Mouse (Mus musculus) kidney, embryonic 15.5 days (tissue): ENCODE data around the gene Nxpe3. TPM values are rescaled to one million over a fixed set of nuclear protein-coding genes. Genes with fewer than 3 reads are reported as not detected.
A peak's percentile ranks its signal among the peaks of the same experiment; 100 is the strongest.
"Not testable (repeated sequence)": the region's sequence is repeated elsewhere in the genome, so short reads cannot be mapped to it uniquely, and the experiment has no call there.

Source experiments
- ATAC-seq: fragments of 200-750 bp; cut with Nextera tagmentation; replicated peaks from 2 replicates; pipeline ENCODE4 v1.8.0; 2017; ENCODE audit warnings: moderate TSS enrichment; ENCODE audit not compliant: low FRiP score
- H3K27ac ChIP-seq: fragments of 300-500 bp; sonication (generic); 2 replicates; pipeline ENCODE4 v1.5.1; 2015; ENCODE audit warnings: mild to moderate bottlenecking, inconsistent platforms
- H3K27me3 ChIP-seq: fragments of 300-500 bp; sonication (generic); 2 replicates; pipeline ENCODE4 v1.6.1; 2015; ENCODE audit warnings: inconsistent platforms
- H3K36me3 ChIP-seq: fragments of 300-500 bp; sonication (generic); 2 replicates; pipeline ENCODE4 v1.6.1; 2015; ENCODE audit warnings: inconsistent platforms
- H3K4me1 ChIP-seq: fragments of 300-500 bp; sonication (generic); 2 replicates; pipeline ENCODE4 v1.6.1; 2015; ENCODE audit warnings: inconsistent platforms
- H3K4me2 ChIP-seq: fragments of 300-500 bp; sonication (generic); 2 replicates; pipeline ENCODE4 v1.6.1; 2015; ENCODE audit warnings: moderate library complexity, mild to moderate bottlenecking, inconsistent platforms
- H3K4me3 ChIP-seq: fragments of 300-500 bp; sonication (generic); replicated peaks from 2 replicates; pipeline ENCODE4 v1.5.1; 2015; ENCODE audit warnings: mild to moderate bottlenecking, inconsistent platforms
- H3K9ac ChIP-seq: fragments of 300-500 bp; sonication (generic); 2 replicates; pipeline ENCODE4 v1.6.1; 2015; ENCODE audit warnings: mild to moderate bottlenecking, inconsistent platforms
- H3K9me3 ChIP-seq: fragments of 300-500 bp; sonication (generic); replicated peaks from 2 replicates; pipeline ENCODE4 v1.6.1; 2016; ENCODE audit warnings: inconsistent platforms
- WGBS: fragments of 180-500 bp; shearing (Covaris S2); methylation state at CpG from one replicate; pipeline ENCODE4 v1.1.7; 2015; ENCODE audit warnings: mixed read lengths; 5-methylcytosine and 5-hydroxymethylcytosine counted together
- polyA plus RNA-seq: library from polyadenylated mRNA; unstranded; fragments of >200 nt; fragmentation: Nextera tagmentation; extraction: Ambion mirVana; gene quantifications from 2 replicates; pipeline ENCODE4 v1.2.1, GENCODE M21; 2015

Gene Nxpe3
- polyA plus RNA-seq, 1 experiment from 2014 or later: 1.9 TPM

- Histone ChIP-seq H3K9ac (no peak overlapping the region), H3K4me1 (0 out of 2 replicates have a peak, but pooled peaks cover 2% of the 10 kb centered on the region), H3K4me3 (no peak overlapping the region), H3K4me2 (no peak overlapping the region), H3K27me3 (no peaks in the 10 kb centered on the region), H3K36me3 (peaks cover 17% of the 10 kb centered on the region), H3K27ac (no peak overlapping the region), H3K9me3 (no peaks in the 10 kb centered on the region)
- ATAC-seq: no peak
- WGBS: 70% methylated on average over 8 of the region's 8 CpGs
These were observed 47.4 kb downstream of the Nxpe3 start for GRCm38 (mm10) chr16:55847679-55848078.

- no peaks in the 10 kb centered on the region for H3K9me3 ChIP-seq
- no peaks in the 10 kb centered on the region for H3K4me1 ChIP-seq
- no peak overlapping the region for H3K4me3 ChIP-seq
- no peaks in the 10 kb centered on the region for H3K27me3 ChIP-seq
- ATAC-seq: no peak
- H3K36me3 ChIP-seq: peaks cover 17% of the 10 kb centered on the region
- H3K9ac ChIP-seq: no peak overlapping the region
- H3K27ac ChIP-seq: no peak overlapping the region
- WGBS: 95% methylated on average over 3 of the region's 3 CpGs
- no peak overlapping the region for H3K4me2 ChIP-seq
These were observed 50.2 kb downstream of the Nxpe3 start for GRCm38 (mm10) chr16:55844847-55845246.

DNA sequence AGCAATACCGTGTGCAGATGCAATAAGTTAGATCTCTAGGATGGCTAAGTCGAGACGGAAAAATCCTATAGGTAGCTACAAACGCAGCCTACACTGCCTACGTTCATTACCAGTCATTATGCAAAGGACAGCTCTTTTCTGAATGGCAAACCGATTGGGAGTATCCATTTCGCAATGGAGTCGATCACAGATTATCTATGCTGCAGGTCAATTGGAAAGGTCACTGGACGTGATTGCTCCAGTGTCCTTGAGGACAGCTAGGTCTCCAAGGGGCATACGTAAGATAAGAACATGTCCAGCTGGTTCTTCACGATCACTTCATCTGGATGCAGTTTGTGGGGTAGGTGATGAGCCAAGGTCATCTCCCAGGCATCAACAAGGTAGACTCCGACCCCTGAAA is 51.2 kb downstream of the Nxpe3 start:
- Histone ChIP-seq H3K27me3 (no peaks in the 10 kb centered on the region), H3K27ac (no peak overlapping the region), H3K9ac (no peak overlapping the region), H3K36me3 (peaks cover 11% of the 10 kb centered on the region), H3K4me3 (no peak overlapping the region), H3K4me1 (0 out of 2 replicates have a peak, but pooled peaks cover 3% of the 10 kb centered on the region), H3K4me2 (no peak overlapping the region), H3K9me3 (no peaks in the 10 kb centered on the region)
- no peak for ATAC-seq
- WGBS: 95% methylated on average over 12 of the region's 12 CpGs

GRCm38 (mm10) chr16:55843134-55843533 is 52.0 kb downstream of the Nxpe3 start:
- ATAC-seq: no peak
- no peak overlapping the region for H3K27ac ChIP-seq
- 79% methylated on average over 5 of the region's 5 CpGs for WGBS

GRCm38 (mm10) chr16:55841506-55841905 is 53.6 kb downstream of the Nxpe3 start:
- Histone ChIP-seq H3K4me1 (peaks cover 10% of the 10 kb centered on the region; the same call in 1 of the 2 replicates), H3K9me3 (no peaks in the 10 kb centered on the region), H3K9ac (no peak overlapping the region), H3K4me2 (no peak overlapping the region), H3K27me3 (no peaks in the 10 kb centered on the region), H3K36me3 (peaks cover 11% of the 10 kb centered on the region), H3K4me3 (no peak overlapping the region), H3K27ac (no peak overlapping the region)
- 83% methylated on average over 6 of the region's 6 CpGs for WGBS
- ATAC-seq: no peak

More at GRCm38 (mm10) chr16:55843134-55843533, 52.0 kb downstream of the Nxpe3 start:
- Histone ChIP-seq H3K4me3 (no peak overlapping the region), H3K4me1 (peaks cover 6% of the 10 kb centered on the region; the same call in 1 of the 2 replicates), H3K9me3 (no peaks in the 10 kb centered on the region), H3K9ac (no peak overlapping the region), H3K27me3 (no peaks in the 10 kb centered on the region), H3K36me3 (peaks cover 11% of the 10 kb centered on the region), H3K4me2 (no peak overlapping the region)

GRCm38 (mm10) chr16:55838510-55839474 is 56.3 kb downstream of the Nxpe3 start, which contains the start of gene Nfkbiz:
Gene Nfkbiz, minus strand, starts transcription at chr16:55838899.
- Histone ChIP-seq H3K36me3 (peaks cover 9% of the 10 kb centered on the region; the same call in 1 of the 2 replicates), H3K9me3 (no peaks in the 10 kb centered on the region), H3K4me1 (peaks cover 10% of the 10 kb centered on the region; the same call in 1 of the 2 replicates), H3K27ac (peak within 1 kb of the TSS; percentile 91), H3K27me3 (no peaks in the 10 kb centered on the region), H3K9ac (peak within 1 kb of the TSS; percentile 71), H3K4me2 (peak within 1 kb of the TSS; percentile 60), H3K4me3 (peak within 1 kb of the TSS; percentile 59)
- WGBS: under 1% methylated on average over 40 of the region's 40 CpGs
- peak; percentile 97 for ATAC-seq

DNA sequence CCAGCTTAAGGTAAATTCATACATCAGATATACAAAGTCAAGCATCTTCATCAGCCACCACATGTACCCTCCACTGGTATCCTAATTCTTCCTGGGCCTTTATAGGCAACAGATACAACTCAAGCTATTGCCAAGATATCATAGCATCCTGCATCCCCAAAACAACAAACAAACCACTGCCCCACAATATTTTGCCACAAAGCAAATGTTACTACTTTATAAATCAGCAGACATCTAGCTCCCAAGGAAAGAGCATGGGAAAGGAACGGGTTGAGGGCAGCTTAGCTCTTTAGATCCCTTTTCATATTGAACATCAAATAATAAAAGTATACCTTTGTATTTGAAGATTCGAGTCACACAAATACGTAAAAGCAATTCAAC is 57.0 kb downstream of the Nxpe3 start:
- Histone ChIP-seq H3K4me3 (peak overlapping the region; percentile 59), H3K4me1 (peaks cover 10% of the 10 kb centered on the region; the same call in 1 of the 2 replicates), H3K9ac (peak overlapping the region; percentile 71), H3K9me3 (no peaks in the 10 kb centered on the region), H3K27me3 (no peaks in the 10 kb centered on the region), H3K36me3 (0 out of 2 replicates have a peak, but pooled peaks cover 8% of the 10 kb centered on the region), H3K4me2 (peak overlapping the region; percentile 60), H3K27ac (peak overlapping the region; percentile 91)
- no peak for ATAC-seq
- WGBS: 13% methylated on average over 3 of the region's 3 CpGs

DNA sequence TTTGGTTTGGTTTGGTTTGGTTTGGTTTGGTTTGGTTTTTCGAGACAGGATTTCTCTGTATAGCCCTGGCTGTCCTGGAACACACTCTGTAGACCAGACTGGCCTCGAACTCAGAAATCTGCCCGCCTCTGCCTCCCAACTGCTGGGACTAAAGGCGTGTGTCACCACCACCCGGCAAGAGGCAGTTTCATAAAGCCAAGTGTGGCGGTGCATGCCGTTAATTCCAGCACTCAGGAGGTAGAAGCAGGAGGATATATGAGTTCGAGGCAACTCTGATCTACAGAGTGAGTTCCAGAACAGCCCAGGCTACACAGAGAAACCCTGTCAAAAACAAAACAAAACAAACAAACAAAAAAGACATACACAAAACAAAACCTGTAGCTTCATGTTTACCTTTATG is 57.4 kb downstream of the Nxpe3 start:
- H3K9ac ChIP-seq: 0 out of 2 replicates have a peak overlapping the region, but pooled peaks have one; percentile 71
- not testable (repeated sequence) for H3K27me3 ChIP-seq, ATAC-seq, H3K9me3 ChIP-seq, H3K4me1 ChIP-seq, H3K27ac ChIP-seq, H3K36me3 ChIP-seq
- peak overlapping the region; percentile 59 for H3K4me3 ChIP-seq
- WGBS: 89% methylated on average over 8 of the region's 8 CpGs
- peak overlapping the region; percentile 60 for H3K4me2 ChIP-seq

DNA sequence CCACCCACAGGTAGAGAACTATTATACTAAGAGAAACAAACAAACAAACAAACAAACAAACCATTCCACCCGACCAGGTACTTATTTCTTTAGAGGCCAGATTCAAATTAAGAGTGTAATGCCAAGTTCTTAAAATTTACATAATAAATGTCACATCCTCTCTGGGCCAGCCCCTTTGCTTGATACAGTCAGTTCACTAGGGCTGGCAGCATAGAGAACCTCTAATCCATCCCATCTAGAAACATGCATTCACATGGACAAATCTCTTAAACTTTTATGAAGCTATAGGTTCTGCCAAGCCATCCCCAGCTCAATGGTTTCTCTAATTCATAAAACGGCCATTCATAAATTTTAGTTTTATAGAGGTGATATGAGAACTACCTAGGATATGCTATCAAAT is 57.9 kb downstream of the Nxpe3 start:
- Histone ChIP-seq H3K4me1 (peaks cover 10% of the 10 kb centered on the region; the same call in 1 of the 2 replicates), H3K27ac (no peak overlapping the region), H3K9ac (no peak overlapping the region), H3K9me3 (no peaks in the 10 kb centered on the region), H3K36me3 (0 out of 2 replicates have a peak, but pooled peaks cover 8% of the 10 kb centered on the region), H3K4me3 (no peak overlapping the region), H3K4me2 (no peak overlapping the region), H3K27me3 (no peaks in the 10 kb centered on the region)
- ATAC-seq: no peak
- 79% methylated on average over 2 of the region's 2 CpGs for WGBS

GRCm38 (mm10) chr16:55835798-55836197 is 59.3 kb downstream of the Nxpe3 start:
- Histone ChIP-seq H3K27me3 (no peaks in the 10 kb centered on the region), H3K4me1 (peaks cover 10% of the 10 kb centered on the region; the same call in 1 of the 2 replicates), H3K9ac (no peak overlapping the region), H3K9me3 (no peaks in the 10 kb centered on the region), H3K4me3 (no peak overlapping the region), H3K36me3 (peaks cover 12% of the 10 kb centered on the region; the same call in 1 of the 2 replicates), H3K27ac (no peak overlapping the region), H3K4me2 (no peak overlapping the region)
- ATAC-seq: no peak

DNA sequence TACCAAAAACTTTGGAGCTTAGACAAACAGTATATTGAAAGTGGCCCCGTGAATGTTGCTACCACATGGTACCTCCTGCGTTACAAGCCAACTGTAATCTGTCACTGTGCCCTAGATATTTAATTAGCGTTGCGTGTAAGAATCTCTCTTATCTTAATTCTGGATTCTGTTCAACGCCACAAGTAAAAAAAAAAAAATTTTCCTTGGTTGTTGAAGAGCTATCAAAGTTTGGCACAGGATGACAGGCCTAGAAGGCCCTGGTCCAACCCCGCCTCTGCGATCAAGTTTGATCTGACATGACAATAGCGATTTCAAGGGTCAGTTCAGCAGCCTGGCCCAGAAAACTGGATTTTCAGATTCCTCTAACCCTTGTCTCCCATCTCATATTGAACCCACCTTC is 62.5 kb downstream of the Nxpe3 start:
- no peak overlapping the region for H3K4me2 ChIP-seq
- H3K4me1 ChIP-seq: no peaks in the 10 kb centered on the region
- WGBS: 93% methylated on average over 8 of the region's 8 CpGs

DNA sequence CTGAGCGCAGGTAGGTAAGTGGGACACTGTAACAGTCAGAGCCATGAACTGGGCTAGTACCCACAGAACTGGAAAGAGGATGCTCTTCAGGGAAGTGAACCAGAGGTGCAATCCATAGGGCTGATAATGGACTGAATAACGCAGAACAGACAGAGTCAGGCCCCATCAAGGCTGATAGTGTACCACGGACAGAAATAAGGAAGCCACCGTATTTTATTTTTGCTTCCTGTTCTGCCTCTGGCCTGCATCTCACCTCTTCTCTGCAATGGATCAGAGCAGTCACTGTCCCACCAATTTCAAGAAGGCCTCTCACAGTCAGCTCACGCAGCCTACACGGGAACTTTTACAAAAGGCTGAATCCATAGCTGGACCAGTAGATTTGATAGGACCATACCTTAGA is 63.0 kb downstream of the Nxpe3 start:
- 89% methylated on average over 6 of the region's 6 CpGs for WGBS

More for the DNA sequence above, 62.5 kb downstream of the Nxpe3 start:
- H3K27me3 ChIP-seq: no peaks in the 10 kb centered on the region
- no peak overlapping the region for H3K27ac ChIP-seq
- H3K36me3 ChIP-seq: peaks cover 12% of the 10 kb centered on the region; the same call in 1 of the 2 replicates
- H3K9ac ChIP-seq: no peak overlapping the region
- no peak for ATAC-seq
- H3K9me3 ChIP-seq: no peaks in the 10 kb centered on the region
- no peak overlapping the region for H3K4me3 ChIP-seq

More for the DNA sequence above, 63.0 kb downstream of the Nxpe3 start:
- Histone ChIP-seq H3K27ac (no peak overlapping the region), H3K27me3 (no peaks in the 10 kb centered on the region), H3K9me3 (no peaks in the 10 kb centered on the region), H3K4me1 (no peaks in the 10 kb centered on the region), H3K9ac (no peak overlapping the region), H3K36me3 (peaks cover 12% of the 10 kb centered on the region; the same call in 1 of the 2 replicates), H3K4me3 (no peak overlapping the region), H3K4me2 (no peak overlapping the region)
- ATAC-seq: no peak
